Mouse (Mus musculus) large intestine, adult 2 months (tissue): ENCODE results near the gene Spaca1. TPM values are rescaled to one million over a fixed set of nuclear protein-coding genes. Genes with fewer than 3 reads are reported as not detected.
A peak's percentile ranks its signal among the peaks of the same experiment; 100 is the strongest.
"Not testable (repeated sequence)": the region's sequence is repeated elsewhere in the genome, so short reads cannot be mapped to it uniquely, and the experiment has no call there.

ENCODE experiments used
- DNase-seq: peaks from one replicate; pipeline ENCODE4 v3.0.0-alpha.2; 2012; ENCODE audit warnings: low read depth, low spot score
- WGBS: fragments of 180-500 bp; shearing (Covaris S2); methylation state at CpG from one replicate; pipeline ENCODE4 v1.1.7; 2018; 5-methylcytosine and 5-hydroxymethylcytosine counted together
- polyA plus RNA-seq: library from polyadenylated mRNA; depleted of rRNA; stranded (reverse); fragments of >200 nt; gene quantifications from 2 replicates; pipeline ENCODE4 v1.2.3, GENCODE M21; 2012; rRNA removed

Gene Spaca1
- polyA plus RNA-seq: not detected in 2 replicates

- WGBS: 57% methylated on average over 46 of the region's 46 CpGs
- no peak for DNase-seq
Observed at GRCm38 (mm10) chr4:34049571-34050255, at the start of gene Spaca1. Gene Spaca1, minus strand, starts transcription at chr4:34050191.

DNA sequence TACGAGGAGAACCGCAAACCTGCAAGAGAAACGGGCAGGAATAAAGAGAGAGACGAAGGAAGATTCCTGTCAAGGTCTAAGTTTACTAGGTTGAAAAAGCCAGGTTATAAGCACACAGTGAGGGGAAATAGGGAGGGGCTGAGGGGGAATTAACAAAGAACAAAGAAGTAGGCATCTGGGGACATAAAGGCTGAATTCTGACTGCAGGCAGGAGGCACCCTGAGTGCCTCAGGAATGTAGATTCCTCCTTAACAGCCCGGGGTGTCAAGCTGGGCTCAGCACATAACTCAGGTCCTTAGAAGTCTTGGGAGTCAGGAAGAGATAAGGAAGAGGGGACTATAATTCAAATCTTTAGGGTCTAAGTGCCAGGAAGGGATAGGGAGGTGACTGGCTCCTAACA, 37.3 kb upstream of the Spaca1 start:
- DNase-seq: not testable (repeated sequence)
- WGBS: 76% methylated on average over 5 of the region's 5 CpGs

DNA sequence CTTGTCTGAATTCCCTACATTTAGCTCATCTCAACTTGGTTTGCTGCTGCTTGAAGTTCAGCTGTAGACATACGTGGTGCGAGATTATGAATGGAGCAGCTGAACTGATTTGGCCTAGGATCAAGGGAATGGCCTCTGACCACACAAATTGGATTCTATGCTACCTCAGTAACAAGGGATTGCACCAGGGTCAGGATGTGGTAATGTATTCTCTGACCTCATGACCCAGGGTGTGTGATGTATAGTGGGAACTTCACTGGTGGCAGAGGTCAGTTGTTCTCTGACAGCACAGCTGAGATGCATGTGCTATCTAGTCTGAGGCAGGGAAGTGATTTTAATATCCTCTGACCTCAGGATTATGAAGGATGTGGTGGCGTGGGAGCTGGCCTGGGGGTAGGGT, 31.1 kb upstream of the Spaca1 start:
- no peak for DNase-seq
- 83% methylated on average over 3 of the region's 3 CpGs for WGBS

- 74% methylated on average over 5 of the region's 5 CpGs for whole genome bisulfite sequencing
- DNase-seq: no peak
Observed at GRCm38 (mm10) chr4:34069002-34069401, 19.0 kb upstream of the Spaca1 start.

DNA sequence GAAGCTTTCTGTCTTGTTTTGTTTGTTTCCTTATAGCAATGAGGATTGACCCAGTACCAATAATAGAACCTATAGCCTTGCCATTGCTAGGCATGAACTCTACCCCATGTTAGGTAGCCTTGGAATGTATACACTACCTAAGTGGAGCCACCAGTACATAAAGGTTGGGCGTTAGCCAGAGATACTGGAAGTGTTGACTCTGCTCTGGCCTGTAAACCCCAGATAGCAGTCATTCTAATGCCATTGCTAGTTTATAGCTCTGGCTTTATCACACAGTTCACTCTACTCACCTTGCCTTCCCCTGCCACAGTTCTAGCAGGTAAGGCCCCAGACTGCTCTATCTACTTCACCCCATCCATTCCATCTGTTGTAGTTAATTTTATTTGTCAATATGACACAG, 8.3 kb upstream of the Spaca1 start:
- WGBS: 24% methylated on average over 1 of the region's 1 CpGs
- peak; percentile 1 for DNase-seq

DNA sequence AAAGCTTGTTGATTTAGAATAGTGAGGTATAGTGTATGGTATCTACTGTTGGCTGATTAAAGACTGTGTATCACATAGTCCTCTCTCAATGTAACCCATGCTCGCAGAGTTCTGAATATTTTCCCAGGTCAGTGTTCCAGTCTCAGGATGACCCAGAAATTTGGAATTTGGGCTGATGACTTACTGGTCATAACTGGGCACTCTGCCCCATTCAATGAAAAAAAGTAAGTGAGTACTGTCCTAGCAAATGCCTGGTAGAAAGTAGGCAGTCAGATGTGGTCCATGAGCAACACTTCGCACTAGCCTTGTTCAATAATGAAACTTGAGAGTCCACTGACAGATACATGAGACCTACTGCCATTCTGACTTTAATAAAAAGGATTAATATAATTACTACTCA, 23.2 kb downstream of the Spaca1 start:
- WGBS: 87% methylated on average over 2 of the region's 2 CpGs
- DNase-seq: no peak

DNA sequence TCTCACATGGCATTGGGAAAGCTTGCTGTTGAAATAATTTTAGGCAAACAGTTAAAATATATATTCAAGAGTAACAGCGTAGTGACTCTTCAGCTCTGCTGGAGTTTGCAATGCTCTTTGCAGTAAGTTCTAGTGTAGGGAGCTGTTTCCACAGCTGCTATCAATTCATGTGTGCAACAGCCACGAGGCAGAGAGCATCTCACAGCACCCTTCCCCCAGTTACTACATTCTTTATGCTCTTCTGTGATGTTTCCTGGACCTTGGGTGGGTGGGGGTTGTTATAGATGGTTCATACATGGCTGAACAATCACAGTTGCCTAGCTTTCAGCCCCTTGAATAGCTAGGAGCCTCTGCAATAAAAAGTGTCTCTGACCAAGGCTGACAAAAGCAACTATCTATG, 28.5 kb downstream of the Spaca1 start:
- 46% methylated on average over 2 of the region's 2 CpGs for WGBS
- DNase-seq: no peak

DNA sequence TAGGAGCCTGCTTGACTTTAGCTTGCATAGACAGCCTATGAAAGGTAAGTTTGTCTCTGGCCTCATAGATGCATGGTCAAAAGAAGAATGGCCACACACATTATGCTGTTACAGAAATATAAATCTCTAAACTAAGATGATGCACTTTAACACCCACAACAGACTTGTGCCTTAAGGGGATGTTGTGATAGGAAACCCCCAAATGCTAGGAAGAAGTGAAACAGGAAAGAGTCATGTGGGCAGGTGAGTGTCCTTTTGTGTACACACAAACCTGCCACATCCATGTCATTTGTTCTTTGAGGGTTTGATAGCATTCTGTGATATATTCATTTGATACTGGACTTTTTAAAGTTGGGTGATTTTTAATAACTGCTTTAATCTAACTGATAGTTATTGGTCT, 53.6 kb downstream of the Spaca1 start:
- no peak for DNase-seq

- no peak for DNase-seq
- 43% methylated on average over 3 of the region's 3 CpGs for WGBS
Observed at GRCm38 (mm10) chr4:33992687-33993086, 57.3 kb downstream of the Spaca1 start.

- 71% methylated on average over 5 of the region's 5 CpGs for WGBS
- DNase-seq: no peak
Observed at GRCm38 (mm10) chr4:33988466-33989089, 61.4 kb downstream of the Spaca1 start.

Other genes with a start within 250 kb of the Spaca1 start
- gene Cnr1, start 125.6 kb downstream of the Spaca1 start, polyA plus RNA-seq: 0.63 and 1.3 TPM in 2 replicates